Mouse (Mus musculus): ENCODE measurements around the gene Fam222b. TPM values are rescaled to one million over a fixed set of nuclear protein-coding genes. Genes with fewer than 3 reads are reported as not detected.

Fam222b gene
- polyA plus RNA-seq, 1 experiment from 2014 or later = 5.9 TPM

DNA sequence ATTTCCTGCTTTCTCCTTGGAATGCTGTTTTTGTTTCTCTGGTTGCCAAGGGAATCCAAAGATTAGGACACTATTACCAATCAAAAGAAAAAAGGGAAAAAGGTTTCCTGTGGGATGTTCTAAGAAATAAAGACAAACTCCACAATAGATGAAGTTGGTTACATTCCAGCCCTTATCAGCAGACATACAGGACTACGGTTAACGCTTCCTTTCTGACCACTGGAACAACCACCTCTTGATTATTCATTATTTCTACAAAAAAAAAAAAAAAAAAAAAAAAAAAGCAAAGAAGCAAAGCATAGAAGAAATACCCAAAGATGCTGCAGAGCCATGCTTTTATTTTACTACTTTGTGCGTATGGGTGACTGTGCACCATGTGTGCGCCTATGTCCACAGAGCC is 28.4 kb downstream of the Fam222b start:
- no peak for DNase-seq

GRCm38 (mm10) chr11:78123782-78124181 is 29.3 kb downstream of the Fam222b start:
- DNase-seq = no peak
- Histone ChIP-seq H3K4me3 (ENCODE audit: low read depth, low read length) (no peak overlapping the region), H3K9ac (replicated peaks) (no peak overlapping the region), H3K27ac (ENCODE audit: low read depth) (peak overlapping the region; percentile 29; the same call in 1 of the 2 replicates), H3K27me3 (ENCODE audit: insufficient read depth, low read length) (no peaks in the 10 kb centered on the region), H3K4me1 (ENCODE audit: insufficient read depth) (peaks cover 56% of the 10 kb centered on the region), H3K9me3 (ENCODE audit: low read length) (no peaks in the 10 kb centered on the region), H3K4me2 (ENCODE audit: low read depth, low read length) (no peak overlapping the region), H3K36me3 (replicated peaks; ENCODE audit: insufficient read depth, low read length) (no peaks in the 10 kb centered on the region)
- no peak for TF ChIP-seq EP300 (IDR thresholded peaks at IDR 0.05; ENCODE audit: low read depth)
- TF ChIP-seq CTCF (IDR thresholded peaks at IDR 0.05; ENCODE audit: low read depth) = no peak
- ATAC-seq = no peak

More for the DNA sequence above, 28.4 kb downstream of the Fam222b start:
- H3K36me3 ChIP-seq (replicated peaks; ENCODE audit: insufficient read depth, low read length) = no peaks in the 10 kb centered on the region
- WGBS (ENCODE audit: insufficient replicate concordance) = 47% methylated on average over 4 of the region's 4 CpGs
- no peak overlapping the region for H3K4me3 ChIP-seq (ENCODE audit: low read depth, low read length)
- peaks cover 62% of the 10 kb centered on the region for H3K4me1 ChIP-seq (ENCODE audit: insufficient read depth)
- no peak overlapping the region for H3K9ac ChIP-seq (replicated peaks)
- H3K9me3 ChIP-seq (ENCODE audit: low read length) = no peaks in the 10 kb centered on the region
- H3K4me2 ChIP-seq (ENCODE audit: low read depth, low read length) = no peak overlapping the region
- H3K27me3 ChIP-seq (ENCODE audit: insufficient read depth, low read length) = no peaks in the 10 kb centered on the region
- TF ChIP-seq EP300 (IDR thresholded peaks at IDR 0.05; ENCODE audit: low read depth) = peak; percentile 73
- TF ChIP-seq CTCF (IDR thresholded peaks at IDR 0.05; ENCODE audit: low read depth) = no peak
- no peak for ATAC-seq
- H3K27ac ChIP-seq (ENCODE audit: low read depth) = peak overlapping the region; percentile 29; the same call in 1 of the 2 replicates

DNA sequence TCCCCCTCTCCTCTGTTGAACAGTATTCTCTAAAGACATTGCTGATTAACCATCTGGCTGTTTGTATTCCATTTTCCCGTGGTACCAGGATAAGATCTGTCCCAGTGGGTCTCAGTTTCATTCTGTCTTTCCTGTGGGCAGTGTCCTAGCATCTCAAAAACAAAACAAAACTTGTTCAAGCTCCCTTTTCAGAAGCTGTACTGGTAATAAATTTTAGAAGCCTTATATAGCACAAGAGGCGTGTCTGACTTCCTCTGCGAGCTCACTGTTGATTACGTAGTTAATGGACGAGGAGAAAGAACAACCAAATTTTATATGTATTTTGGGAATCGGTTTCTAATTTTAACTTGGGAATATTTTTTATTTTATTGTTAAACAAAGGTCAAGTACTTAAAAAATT is 31.2 kb downstream of the Fam222b start:
- Histone ChIP-seq H3K4me3 (ENCODE audit: low read depth, low read length) (peak overlapping the region; percentile 13), H3K4me2 (ENCODE audit: low read depth, low read length) (peak overlapping the region; percentile 58), H3K4me1 (ENCODE audit: insufficient read depth) (peaks cover 44% of the 10 kb centered on the region), H3K27me3 (ENCODE audit: insufficient read depth, low read length) (no peaks in the 10 kb centered on the region), H3K9ac (replicated peaks) (peak overlapping the region; percentile 36; the same call in 1 of the 2 replicates), H3K27ac (ENCODE audit: low read depth) (peak overlapping the region; percentile 74), H3K9me3 (ENCODE audit: low read length) (no peaks in the 10 kb centered on the region), H3K36me3 (replicated peaks; ENCODE audit: insufficient read depth, low read length) (no peaks in the 10 kb centered on the region)
- TF ChIP-seq EP300 (IDR thresholded peaks at IDR 0.05; ENCODE audit: low read depth) (no peak), CTCF (IDR thresholded peaks at IDR 0.05; ENCODE audit: low read depth) (no peak)
- DNase-seq (no peak), ATAC-seq (no peak)
- WGBS (ENCODE audit: insufficient replicate concordance) = 39% methylated on average over 6 of the region's 6 CpGs

- no peak for TF ChIP-seq CTCF (IDR thresholded peaks at IDR 0.05; ENCODE audit: low read depth)
- TF ChIP-seq EP300 (IDR thresholded peaks at IDR 0.05; ENCODE audit: low read depth) = no peak
- no peak overlapping the region for H3K4me3 ChIP-seq (ENCODE audit: low read depth, low read length)
- H3K9me3 ChIP-seq (ENCODE audit: low read length) = no peaks in the 10 kb centered on the region
- peak; percentile 38 for DNase-seq
- H3K36me3 ChIP-seq (replicated peaks; ENCODE audit: insufficient read depth, low read length) = no peaks in the 10 kb centered on the region
- no peaks in the 10 kb centered on the region for H3K27me3 ChIP-seq (ENCODE audit: insufficient read depth, low read length)
- H3K9ac ChIP-seq (replicated peaks) = no peak overlapping the region
- ATAC-seq = peak; percentile 44; the same call in 1 of the 2 replicates
- peak overlapping the region; percentile 58; the same call in 1 of the 2 replicates for H3K4me2 ChIP-seq (ENCODE audit: low read depth, low read length)
- WGBS (ENCODE audit: insufficient replicate concordance) = 32% methylated on average over 4 of the region's 4 CpGs
- H3K4me1 ChIP-seq (ENCODE audit: insufficient read depth) = peaks cover 37% of the 10 kb centered on the region
- peak overlapping the region; percentile 65 for H3K27ac ChIP-seq (ENCODE audit: low read depth)
These were observed 32.3 kb downstream of the Fam222b start for GRCm38 (mm10) chr11:78126739-78127138.

DNA sequence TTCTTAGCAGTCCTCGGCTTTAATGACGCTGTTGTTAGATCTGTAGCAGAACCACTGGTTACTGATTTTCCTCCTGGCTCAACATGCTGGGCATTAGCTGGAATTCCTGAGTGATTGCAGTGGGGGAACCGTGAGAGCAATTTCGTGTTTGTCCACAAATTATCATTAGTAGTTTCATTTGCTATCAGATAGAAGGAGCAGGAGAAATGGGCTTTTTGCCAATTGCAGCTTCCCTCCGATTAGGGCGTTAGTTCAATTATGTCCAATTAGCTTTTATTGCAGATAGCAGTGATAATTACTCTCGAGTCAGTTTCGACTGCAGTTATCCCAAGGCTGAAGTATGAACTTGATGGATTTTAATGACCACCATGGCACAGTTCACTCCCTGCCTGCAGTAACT is 35.0 kb downstream of the Fam222b start:
- Histone ChIP-seq H3K27me3 (ENCODE audit: insufficient read depth, low read length) (no peaks in the 10 kb centered on the region), H3K4me1 (ENCODE audit: insufficient read depth) (peaks cover 46% of the 10 kb centered on the region), H3K36me3 (replicated peaks; ENCODE audit: insufficient read depth, low read length) (no peaks in the 10 kb centered on the region), H3K4me3 (ENCODE audit: low read depth, low read length) (no peak overlapping the region), H3K27ac (ENCODE audit: low read depth) (no peak overlapping the region), H3K9ac (replicated peaks) (no peak overlapping the region), H3K4me2 (ENCODE audit: low read depth, low read length) (no peak overlapping the region), H3K9me3 (ENCODE audit: low read length) (no peaks in the 10 kb centered on the region)
- WGBS (ENCODE audit: insufficient replicate concordance) = 52% methylated on average over 8 of the region's 8 CpGs
- ATAC-seq = no peak
- DNase-seq = no peak
- TF ChIP-seq EP300 (IDR thresholded peaks at IDR 0.05; ENCODE audit: low read depth) = no peak
- no peak for TF ChIP-seq CTCF (IDR thresholded peaks at IDR 0.05; ENCODE audit: low read depth)

DNA sequence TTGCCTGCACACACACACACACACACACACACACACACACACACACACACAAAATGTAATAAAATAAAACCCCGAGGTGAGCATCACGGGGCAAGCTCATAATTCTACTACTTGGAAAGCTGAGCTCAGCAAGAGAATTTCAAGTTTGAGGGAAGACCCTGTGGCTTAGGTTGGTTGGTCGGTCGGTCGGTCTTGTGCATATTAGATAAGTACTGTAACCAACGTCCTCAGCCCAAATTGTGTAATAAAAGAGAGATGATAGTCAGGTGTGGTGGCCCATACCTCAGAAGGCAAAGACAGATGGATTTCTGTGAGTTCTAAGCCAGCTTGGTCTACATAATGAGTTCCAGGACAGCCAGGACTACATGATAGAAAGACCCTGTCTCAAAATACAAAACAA is 39.5 kb downstream of the Fam222b start:
- Histone ChIP-seq H3K27ac (ENCODE audit: low read depth) (0 out of 2 replicates have a peak overlapping the region, but pooled peaks have one; percentile 19), H3K4me3 (ENCODE audit: low read depth, low read length) (no peak overlapping the region), H3K4me1 (ENCODE audit: insufficient read depth) (peaks cover 40% of the 10 kb centered on the region), H3K36me3 (replicated peaks; ENCODE audit: insufficient read depth, low read length) (no peaks in the 10 kb centered on the region), H3K9ac (replicated peaks) (0 out of 2 replicates have a peak overlapping the region, but pooled peaks have one; percentile 16), H3K27me3 (ENCODE audit: insufficient read depth, low read length) (no peaks in the 10 kb centered on the region), H3K4me2 (ENCODE audit: low read depth, low read length) (no peak overlapping the region), H3K9me3 (ENCODE audit: low read length) (no peaks in the 10 kb centered on the region)
- 52% methylated on average over 6 of the region's 6 CpGs for WGBS (ENCODE audit: insufficient replicate concordance)
- no peak for DNase-seq
- no peak for ATAC-seq
- no peak for TF ChIP-seq EP300 (IDR thresholded peaks at IDR 0.05; ENCODE audit: low read depth)
- TF ChIP-seq CTCF (IDR thresholded peaks at IDR 0.05; ENCODE audit: low read depth) = no peak

Data from liver, postnatal 0 days (tissue).